12 mouse cellular contexts compared by ENCODE assay signal in genomic region chr7:111937547-111937946, GRCm38 (mm10).
"Had no signal": no experiment of that assay in that cellular context is flagged by ENCODE, and none has a peak within 500 bp of the region (broad histone marks: within the 10 kb centered on the region; RNA-seq: fewer than 3 reads in every experiment).

No protein-coding gene starts in this region.

- DNase-seq: forebrain, postnatal 0 days; gastrocnemius, postnatal 14 days; gastrocnemius, postnatal 36 days; heart, adult 18-20 months; heart, postnatal 10 days; heart, postnatal 36 days; kidney, adult 11 months; kidney, adult 2 months; kidney, adult 9 months; kidney, postnatal 25 days; kidney, postnatal 4 days; liver had no signal
